Mouse (Mus musculus): Measurements from ENCODE around the gene Fer.

The Fer gene

DNA sequence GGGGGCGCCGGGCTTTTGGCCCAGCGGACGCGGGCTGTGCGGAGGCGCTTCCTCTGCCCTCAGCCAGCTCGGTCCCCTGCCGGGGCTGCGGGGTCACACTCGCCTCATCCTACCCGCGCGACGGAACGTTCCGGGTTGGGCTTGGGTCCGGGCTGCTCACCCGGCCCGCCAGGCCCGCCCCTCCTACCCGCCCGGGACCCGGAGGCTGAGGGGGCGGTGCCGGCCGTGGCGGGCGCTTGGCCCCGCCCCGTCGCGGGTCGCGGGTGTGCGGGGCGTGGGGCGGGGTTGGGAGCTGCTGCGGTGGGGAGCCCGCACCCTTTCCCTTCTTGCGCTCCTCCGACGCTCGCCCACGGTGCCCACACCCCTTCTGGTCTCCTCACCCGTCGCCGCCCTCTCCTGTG lies 1.3 kb downstream of the Fer start:
- DNase-seq (ENCODE audit: low read depth) = peak; percentile 83

DNA sequence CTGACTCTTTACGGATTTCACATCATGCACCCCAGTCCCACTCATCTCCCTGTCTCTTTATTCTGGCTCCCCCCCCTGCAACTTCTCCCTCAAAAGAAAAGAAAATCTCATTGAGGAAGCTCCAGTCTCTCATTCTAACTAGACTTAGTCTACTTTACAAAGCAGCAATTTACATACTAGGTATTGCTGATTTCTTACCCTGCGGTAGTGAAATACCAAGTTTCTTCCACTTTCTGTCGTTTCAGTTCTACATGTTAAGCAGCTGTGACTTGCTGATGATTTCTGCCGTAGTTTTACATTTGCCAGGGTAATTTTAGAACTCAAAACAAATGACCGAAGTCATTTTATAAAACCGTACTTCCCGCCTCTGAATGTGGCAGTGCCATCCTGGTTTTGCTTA lies 8.9 kb downstream of the Fer start:
- DNase-seq (ENCODE audit: low read depth) = no peak

DNA sequence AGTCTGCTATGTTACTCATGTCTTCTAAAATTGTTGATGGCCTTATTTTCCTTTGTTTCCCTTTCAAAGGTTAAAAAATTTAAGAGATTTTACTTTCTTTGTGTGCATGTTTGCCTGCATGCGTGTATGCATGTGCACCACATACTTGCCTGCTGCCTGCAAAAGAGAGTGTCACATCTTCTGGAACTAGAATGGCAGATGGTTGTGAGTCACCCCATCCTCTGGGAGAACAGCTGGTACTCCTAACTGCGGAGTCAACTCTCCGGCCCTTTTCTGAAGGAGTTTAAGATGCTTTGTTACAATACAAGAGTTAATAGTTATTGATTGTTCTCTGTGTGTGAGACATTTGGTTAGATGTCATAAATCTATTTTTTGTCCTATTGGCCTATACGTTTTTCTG lies 16.0 kb downstream of the Fer start:
- peak; percentile 35 for DNase-seq (ENCODE audit: low read depth)

DNA sequence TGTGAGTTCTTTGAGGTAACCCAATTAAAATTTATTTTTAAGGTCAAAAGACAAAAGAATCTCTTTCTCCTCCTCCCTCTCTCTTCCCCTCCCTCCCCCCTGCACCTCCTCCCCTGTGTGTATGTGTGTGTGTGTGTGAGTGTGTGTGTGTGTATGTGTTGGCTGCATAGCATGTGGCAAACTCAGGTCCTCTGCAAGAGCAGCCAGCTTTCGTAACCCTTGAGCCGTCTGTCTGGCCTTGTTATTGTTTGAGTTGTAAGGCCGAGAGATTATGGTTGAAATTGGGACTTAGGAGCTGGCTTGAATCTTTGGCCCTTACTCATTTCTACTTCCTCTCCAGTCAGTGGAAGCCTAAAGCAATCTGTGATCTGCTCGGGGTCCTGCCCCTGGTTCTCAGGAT lies 17.1 kb downstream of the Fer start:
- no peak for DNase-seq (ENCODE audit: low read depth)

DNA sequence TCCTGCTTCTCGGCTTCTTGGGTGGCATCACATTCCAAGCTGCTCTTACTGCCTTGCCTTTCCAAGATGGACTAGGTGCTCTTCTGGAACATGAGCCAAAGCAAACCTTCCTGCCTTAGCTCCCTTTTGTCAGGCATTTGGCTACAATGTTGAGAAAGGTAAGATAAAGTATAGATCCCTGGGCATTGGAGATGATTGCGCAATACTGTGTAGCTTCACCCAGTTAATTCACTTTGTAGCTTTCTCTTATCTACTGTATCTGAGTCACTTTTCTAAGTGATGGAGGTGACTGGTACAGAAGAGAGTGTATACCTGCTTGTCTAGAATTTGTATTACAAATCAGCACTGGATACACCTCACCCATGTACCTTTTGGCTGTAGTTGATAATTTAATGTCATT lies 24.1 kb downstream of the Fer start:
- no peak for DNase-seq (ENCODE audit: low read depth)

DNA sequence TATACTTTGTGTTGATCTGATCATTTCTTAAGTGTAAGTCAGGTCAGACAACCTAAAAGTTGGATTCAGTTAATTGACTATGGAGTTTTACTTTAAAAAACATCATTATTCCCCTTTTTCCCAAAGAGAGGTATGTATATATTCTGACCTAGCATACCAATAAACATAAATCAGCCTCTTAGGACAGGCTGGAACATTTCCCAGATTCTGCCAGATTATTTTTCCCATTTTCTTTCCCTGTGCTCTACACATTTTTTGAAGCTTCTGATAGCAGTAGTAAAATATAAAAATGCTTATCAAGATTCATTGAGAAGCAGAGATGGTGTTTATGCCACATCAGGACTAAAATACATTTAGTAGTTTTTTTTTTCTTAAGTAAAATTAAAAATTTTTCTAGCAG lies 27.7 kb downstream of the Fer start:
- DNase-seq (ENCODE audit: low read depth) = peak; percentile 84

DNA sequence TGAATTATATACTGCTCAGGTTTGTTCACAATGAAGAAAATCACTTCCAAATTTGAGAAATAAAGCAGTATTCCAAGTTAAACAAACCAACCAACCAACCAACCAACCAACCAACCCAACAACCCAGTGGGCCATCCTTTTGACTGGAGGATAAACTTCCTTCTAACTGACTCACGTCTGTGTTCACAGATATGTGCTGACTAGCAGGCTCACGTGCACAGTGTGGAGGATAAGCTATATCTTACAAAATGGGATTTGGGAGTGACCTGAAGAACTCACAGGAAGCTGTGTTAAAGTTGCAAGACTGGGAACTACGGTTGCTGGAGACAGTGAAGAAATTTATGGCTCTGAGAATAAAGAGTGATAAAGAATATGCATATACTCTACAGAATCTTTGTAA lies 33.0 kb downstream of the Fer start:
- no peak for DNase-seq (ENCODE audit: low read depth)

DNA sequence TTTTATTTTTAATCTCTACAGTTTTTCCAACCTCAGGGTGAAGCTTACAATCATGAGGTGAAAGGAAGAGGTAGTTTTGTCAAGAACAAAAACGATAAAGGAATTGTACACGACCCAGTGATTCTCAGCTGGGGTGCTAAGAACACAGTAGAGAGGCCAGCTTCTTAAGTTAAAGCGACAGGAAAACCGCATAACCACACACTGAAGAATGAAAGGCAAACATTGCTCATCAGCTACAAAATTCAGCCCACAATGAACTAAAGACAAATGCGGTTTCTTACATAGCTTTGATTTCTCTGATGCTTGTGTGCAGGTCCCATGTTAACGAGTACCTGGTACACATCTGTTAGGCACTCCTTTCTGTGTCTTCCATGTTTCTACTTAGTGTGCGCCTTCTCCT lies 34.2 kb downstream of the Fer start:
- no peak for DNase-seq (ENCODE audit: low read depth)

DNA sequence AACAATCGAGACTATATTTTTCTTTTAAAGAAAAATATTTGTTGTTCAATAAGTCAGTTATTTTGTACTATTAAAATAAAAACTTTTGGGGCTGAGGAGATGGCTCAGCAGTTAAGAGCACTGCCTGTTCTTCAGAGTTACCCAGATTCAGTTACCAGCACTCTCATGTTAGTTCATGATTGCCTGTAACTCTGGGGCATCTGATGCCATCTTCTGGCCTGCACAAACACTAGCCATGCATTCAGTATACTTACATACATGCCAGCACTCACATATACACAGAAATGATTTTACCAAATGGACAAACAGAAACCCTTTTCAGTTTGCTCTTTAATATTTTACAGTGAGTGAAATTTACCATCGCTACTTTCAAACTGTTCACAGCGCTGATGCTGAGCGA lies 46.4 kb downstream of the Fer start:
- DNase-seq (ENCODE audit: low read depth) = no peak

DNA sequence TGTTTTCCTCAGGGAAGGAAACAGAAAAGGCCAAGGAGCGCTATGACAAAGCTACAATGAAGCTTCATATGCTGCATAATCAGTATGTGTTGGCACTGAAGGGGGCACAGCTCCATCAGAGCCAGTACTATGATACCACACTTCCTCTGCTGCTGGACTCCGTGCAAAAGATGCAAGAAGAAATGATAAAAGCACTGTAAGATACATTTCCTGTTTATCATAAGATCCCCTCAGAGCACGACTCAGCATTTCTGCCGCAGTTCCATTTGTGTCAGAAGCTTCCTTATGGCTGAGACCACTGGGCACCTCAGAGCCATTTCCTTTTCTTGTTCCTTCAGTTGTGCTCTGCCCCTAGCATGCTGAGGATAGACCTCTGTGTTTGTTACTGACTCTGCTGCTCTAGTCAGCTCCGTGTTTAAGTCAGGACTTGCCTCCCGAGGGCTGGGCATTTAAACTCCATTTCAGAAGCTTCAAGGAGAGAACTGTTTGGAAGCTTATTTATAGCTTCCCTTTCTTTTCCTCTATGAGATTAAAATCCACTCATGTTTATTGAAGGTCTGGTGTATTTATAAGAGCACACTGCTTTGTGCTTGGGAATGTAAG lies 58.8 kb downstream of the Fer start:
- no peak for DNase-seq (ENCODE audit: low read depth)

DNA sequence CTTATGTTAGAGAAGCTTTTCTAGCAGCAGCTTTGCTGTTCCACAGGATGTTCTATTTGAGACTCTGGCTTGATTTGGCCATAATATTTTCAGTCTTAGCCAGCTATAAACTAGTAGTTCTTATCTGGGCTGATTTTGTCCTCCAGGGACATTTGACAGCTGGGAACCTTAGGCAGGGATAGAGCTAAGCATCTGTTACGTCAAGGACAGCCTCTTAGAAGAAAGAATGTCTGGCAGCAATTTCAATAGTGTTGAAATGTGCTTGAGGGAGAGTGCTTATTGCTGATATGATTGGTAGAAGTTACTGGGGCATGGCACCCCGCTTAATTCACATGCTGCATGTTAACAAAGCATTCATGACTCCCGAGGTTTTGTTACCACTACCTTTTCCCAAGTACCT lies 62.7 kb downstream of the Fer start:
- DNase-seq (ENCODE audit: low read depth) = no peak

DNA sequence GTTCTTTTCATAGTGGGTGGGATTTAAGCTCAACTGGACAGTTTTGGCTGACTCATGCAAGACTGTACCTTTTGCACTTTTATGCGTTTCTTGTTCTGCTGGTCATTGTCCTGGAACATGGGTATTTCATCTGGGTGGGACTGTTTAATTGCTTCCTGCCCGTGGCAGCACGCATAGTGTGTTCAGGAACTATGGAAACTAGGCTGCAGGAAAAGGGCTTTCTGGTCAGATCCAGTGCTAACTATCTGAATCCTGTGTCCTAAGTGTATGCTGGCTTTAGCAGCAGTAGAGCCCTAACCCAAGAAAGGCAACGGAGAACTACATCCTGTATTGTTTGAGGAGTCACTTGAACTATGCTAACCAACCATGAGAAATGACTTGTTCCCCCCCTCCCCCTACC lies 67.8 kb downstream of the Fer start:
- no peak for DNase-seq (ENCODE audit: low read depth)

DNA sequence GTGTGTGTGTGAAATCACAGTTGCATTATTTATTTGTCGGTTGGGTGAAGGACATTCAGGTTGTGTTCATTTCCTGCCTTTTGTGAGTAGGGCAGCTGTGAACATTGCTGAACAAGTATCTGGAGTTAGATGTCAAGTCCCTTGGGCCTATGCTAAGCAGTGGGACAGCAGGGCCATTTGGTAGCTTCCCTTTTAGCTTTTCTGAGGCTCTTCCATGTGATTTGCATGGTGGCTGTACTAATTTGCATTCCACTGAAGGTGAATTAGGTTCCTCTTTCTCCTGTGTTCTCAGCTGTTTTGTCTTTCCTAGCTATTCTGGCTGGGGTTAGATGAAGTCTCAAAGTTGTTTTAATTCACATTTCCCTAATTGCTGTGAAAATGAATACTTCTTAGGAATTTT lies 68.7 kb downstream of the Fer start:
- DNase-seq (ENCODE audit: low read depth) = no peak

DNA sequence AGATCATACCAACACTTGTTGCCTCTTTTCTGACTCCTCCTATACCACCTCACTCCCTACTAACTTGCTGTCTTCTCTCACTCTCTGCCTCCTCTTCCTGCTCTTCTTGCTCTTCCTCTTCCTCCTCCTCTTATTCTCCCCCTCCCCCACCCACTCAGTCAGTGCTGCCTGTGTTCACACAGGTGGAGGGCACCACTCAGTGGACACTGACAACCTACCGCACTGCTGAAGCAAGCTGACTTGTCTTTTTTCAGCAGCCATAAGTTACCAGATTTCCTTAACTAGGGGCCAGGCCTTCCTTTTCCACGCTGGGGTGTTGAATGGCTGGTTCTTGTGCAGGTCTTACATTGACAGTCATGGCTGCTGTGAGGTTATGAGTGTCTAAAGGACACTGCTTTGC lies 72.5 kb downstream of the Fer start:
- no peak for DNase-seq (ENCODE audit: low read depth)

DNA sequence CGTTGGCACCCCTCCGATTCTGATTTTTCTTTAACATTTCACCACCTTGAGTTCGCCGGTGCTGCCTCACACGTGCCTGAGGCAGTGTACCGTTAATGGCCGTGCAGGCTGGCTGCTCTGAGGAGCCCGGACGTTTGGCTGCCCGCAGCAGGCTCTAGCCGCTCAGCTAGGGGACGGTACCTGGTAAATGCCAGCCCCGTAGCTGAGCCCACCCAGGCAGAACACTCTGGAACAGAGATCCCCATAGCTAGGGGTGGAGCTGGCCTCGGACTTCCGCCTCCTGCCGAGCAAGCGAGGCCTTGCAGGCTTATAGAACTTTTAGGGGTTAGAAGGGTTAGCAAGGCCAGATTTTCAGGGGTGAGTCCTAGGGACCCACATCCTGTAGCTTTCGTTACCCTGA lies 75.0 kb downstream of the Fer start:
- DNase-seq (ENCODE audit: low read depth) = no peak

DNA sequence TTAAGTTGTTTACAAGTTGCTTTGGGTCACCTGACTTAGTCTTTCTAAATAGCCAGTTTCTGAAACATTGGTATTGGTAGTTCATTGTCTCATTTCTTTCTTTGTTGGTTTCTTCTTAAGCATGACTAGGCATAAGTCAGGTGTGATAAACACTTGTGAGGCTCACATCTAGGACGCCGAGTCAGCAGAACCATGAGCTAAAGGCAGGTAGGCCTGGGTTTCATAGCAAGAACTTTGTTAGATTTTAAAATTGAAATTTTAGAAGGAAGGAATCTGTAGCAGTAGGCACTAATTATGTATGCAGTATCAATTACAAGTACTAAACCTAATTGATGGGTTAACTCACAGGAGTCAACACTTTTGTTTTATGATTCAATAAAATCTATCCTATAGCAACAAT lies 83.9 kb downstream of the Fer start:
- no peak for DNase-seq (ENCODE audit: low read depth)

DNA sequence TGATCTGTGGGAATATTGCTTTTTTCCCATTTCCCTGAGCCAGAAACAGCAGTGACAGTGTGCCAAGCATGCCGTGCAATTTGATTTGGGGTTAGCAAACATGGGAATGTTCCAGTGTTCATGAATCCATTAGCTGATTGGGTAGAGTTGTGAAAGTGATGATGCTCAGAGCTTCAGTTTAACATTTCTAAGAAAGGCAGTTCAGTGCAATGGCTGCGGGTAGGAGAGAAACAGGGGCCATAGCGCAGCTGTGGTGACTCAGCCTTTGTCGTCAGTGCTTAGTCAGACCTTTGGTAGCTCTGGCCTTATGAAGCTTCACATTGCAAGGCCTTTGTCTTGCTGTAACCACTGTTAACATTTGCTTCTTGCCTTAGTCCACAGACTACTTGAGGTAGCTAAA lies 85.9 kb downstream of the Fer start:
- DNase-seq (ENCODE audit: low read depth) = peak; percentile 90

DNA sequence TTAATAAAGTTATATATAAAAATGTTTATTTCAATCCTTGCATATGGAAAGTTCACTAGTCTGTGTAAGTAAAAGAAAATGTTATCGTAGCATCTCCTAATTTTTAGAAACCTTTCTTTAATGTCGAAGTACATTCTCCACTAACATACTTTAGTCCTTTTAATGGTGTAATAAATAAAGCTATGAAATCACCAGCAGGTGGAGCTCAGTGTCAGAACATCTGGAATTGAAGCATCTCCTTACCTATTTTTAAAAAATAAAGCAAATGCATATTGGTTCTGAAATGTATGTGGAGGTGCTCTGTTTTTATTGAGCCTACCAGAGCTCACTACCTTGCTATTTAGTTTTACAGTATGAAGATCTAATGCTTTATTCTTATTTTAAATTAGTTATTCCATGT lies 88.6 kb downstream of the Fer start:
- peak; percentile 69 for DNase-seq (ENCODE audit: low read depth)

DNA sequence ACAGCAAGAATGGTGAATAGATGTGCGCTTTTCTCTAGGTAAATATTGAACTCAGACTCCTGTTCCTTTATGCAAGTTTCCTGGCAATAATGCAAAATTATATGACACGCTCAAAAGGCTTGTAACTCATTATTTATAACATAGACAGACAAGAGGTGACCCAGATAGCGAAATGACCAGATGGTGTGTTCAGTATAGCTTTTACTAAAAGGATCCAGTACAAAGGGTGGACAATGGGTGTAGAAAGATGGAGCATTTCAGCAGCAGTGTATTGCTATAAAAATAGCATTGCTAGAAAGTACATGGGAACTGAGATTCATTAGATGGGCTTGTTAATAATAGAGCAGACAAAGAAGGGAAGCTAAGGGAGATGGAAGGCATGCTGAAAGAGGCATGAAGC lies 104.2 kb downstream of the Fer start:
- DNase-seq (ENCODE audit: low read depth) = no peak

DNA sequence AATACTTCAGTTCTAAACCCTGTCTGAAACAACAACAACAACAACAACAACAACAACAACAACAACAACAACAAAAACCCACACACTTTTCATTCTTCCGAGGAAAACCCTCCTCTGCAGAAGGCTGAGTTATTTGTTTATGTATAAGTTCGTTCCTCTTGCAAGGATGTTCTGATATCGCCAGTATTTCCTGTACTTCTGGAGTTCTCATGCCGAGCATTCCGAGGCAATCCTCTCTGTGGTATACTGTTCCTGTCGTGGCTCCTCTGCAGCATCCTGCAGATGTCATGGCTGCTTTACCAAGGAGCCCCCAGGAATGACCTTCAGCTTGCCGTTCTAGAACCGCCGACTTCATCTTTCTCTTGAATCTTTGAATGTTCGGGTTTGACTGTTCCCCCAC lies 106.6 kb downstream of the Fer start:
- DNase-seq (ENCODE audit: low read depth) = no peak

DNA sequence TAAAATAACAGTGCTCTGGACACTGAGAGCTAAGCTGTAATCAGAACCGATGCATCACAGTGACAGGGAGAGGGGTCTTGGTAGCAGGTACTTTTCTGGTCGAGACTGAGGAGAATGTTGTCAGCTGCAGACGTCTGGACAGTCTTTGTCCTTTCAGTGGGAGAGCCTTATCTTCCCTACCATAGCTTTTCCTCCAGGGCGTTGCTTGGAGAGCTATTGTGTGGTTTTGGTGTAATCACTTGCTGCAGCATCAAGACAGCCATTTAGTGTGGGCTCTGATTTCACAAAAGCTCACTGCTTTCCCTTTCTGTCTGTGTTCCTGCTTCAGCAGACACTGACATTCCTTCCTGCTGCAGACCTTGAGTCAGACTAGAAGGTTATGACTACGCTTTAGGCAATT lies 107.4 kb downstream of the Fer start:
- peak; percentile 22 for DNase-seq (ENCODE audit: low read depth)

DNA sequence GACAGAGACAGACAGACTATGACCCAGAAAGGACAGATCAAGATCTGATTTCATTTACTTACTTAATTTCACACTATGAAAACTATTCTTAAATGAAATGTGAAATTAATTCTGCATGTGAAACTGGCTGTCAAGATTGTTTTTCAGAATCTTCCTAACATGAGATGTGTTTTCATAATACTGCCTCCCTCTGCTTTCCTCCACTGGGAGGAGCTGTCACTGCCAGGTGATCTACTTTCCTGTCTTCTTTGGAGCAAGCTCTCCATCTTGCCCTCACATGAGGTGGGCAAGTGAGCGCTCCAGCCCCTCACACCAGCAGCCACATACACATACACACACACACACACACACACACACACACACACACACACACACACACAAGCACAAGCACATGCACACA lies 108.1 kb downstream of the Fer start:
- no peak for DNase-seq (ENCODE audit: low read depth)

DNA sequence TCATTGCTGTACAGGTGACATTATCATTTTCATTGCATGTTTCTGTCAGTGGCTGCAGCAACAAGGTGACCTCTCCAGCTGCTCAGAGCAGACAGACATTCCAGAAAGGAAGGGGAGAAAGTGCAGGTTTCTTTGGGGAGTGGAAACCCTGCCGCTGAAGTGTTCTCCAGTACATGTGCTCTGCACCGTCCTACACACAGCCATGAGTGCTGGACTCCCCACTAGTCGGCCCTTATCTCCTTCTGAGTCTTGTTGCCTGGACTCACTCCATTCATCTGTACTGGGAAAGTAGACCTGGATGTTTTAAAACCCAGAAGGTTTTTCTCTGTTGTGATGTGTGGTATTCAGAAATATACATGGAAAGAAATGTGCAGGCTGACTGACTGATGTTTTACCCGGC lies 109.3 kb downstream of the Fer start:
- no peak for DNase-seq (ENCODE audit: low read depth)

DNA sequence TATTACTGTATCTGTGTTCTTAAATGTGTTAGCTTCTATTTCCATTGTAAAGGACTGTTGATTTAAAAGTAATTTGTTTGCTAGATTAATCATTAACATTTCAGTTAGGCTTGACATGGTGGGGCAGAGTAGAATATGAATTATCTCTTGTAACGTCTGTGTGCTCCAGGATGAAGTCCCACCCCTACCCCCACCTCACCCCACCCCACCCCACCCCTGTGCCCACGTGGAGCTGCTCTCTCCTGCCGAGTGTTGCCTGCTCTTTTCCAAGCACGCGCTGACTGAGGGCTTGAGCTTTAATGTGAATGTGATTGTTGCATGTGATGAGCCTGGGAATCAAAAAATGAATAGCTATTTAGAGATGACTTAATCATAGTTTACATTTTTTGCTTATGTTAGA lies 110.9 kb downstream of the Fer start:
- no peak for DNase-seq (ENCODE audit: low read depth)

DNA sequence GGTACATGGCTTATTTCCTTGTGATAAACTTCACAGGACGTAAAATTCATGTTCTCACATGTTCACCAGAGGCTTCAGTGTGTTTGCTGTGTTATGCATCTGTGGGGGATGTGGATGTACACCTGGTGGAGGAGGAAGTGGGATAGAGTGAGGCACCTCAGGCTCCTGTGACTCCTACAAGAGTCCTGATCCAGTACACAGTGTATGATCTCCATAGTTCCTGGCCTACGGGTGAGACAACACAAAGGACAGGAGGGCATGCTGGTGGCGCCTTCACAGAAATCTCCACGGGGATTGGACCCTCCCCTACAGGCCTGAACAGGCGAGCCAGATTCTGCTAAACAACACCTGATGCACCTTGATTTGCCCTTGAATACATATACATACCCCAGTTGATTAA lies 111.4 kb downstream of the Fer start:
- no peak for DNase-seq (ENCODE audit: low read depth)
